Mouse (Mus musculus): Measurements from ENCODE around the gene Nrde2.

GRCm38 (mm10) chr12:100104530-100104929, 54.9 kb downstream of the Nrde2 start:
- no peak for TF ChIP-seq CTCF (IDR thresholded peaks at IDR 0.05; ENCODE audit: extremely low read depth, insufficient read length, insufficient replicate concordance, low read depth, low read length)
- no peak for TF ChIP-seq POLR2A (IDR thresholded peaks at IDR 0.05; ENCODE audit: low read depth, low read length)

All from small intestine, adult 2 months (tissue).